Mouse (Mus musculus) intestine, embryonic 16.5 days (tissue): ENCODE results near the gene Rab36. TPM values are rescaled to one million over a fixed set of nuclear protein-coding genes. Genes with fewer than 3 reads are reported as not detected.
"Not testable (repeated sequence)": the region's sequence is repeated elsewhere in the genome, so short reads cannot be mapped to it uniquely, and the experiment has no call there.

Source experiments
- ATAC-seq: fragments of 200-750 bp; cut with Nextera tagmentation; 2 replicates; pipeline ENCODE4 v1.8.0; 2017; ENCODE audit warnings: moderate TSS enrichment, moderate library complexity
- H3K27ac ChIP-seq: fragments of 300-500 bp; sonication (generic); 2 replicates; pipeline ENCODE4 v1.5.1; 2014; ENCODE audit warnings: mild to moderate bottlenecking, low read length
- H3K27me3 ChIP-seq: fragments of 300-500 bp; sonication (generic); replicated peaks from 2 replicates; pipeline ENCODE4 v1.6.1; 2014; ENCODE audit warnings: low read length, control low read depth, mixed read lengths; ENCODE audit not compliant: control insufficient read depth, insufficient read depth
- H3K36me3 ChIP-seq: fragments of 300-500 bp; sonication (generic); 2 replicates; pipeline ENCODE4 v1.6.1; 2014; ENCODE audit warnings: low read length, control low read depth; ENCODE audit not compliant: control insufficient read depth, insufficient read depth
- H3K4me1 ChIP-seq: fragments of 300-500 bp; sonication (generic); 2 replicates; pipeline ENCODE4 v1.6.1; 2014; ENCODE audit warnings: low read length, control low read depth, mixed read lengths; ENCODE audit not compliant: control insufficient read depth, insufficient read depth
- H3K4me2 ChIP-seq: fragments of 300-500 bp; sonication (generic); 2 replicates; pipeline ENCODE4 v1.6.1; 2014; ENCODE audit warnings: low read depth, low read length, control low read depth
- H3K4me3 ChIP-seq: fragments of 300-500 bp; sonication (generic); 2 replicates; pipeline ENCODE4 v1.5.1; 2014; ENCODE audit warnings: mild to moderate bottlenecking, low read length
- H3K9ac ChIP-seq: fragments of 300-500 bp; sonication (generic); 2 replicates; pipeline ENCODE4 v1.6.1; 2014; ENCODE audit warnings: low read depth, low read length
- H3K9me3 ChIP-seq: fragments of 300-500 bp; sonication (generic); 2 replicates; pipeline ENCODE4 v1.6.1; 2016; ENCODE audit warnings: low read length, control low read depth; ENCODE audit not compliant: control insufficient read depth
- WGBS: fragments of 180-500 bp; shearing (Covaris S2); extraction: QIAGEN DNeasy Blood & Tissue Kit; methylation state at CpG from one replicate; pipeline ENCODE4 v1.1.7; 2014; 5-methylcytosine and 5-hydroxymethylcytosine counted together
- polyA plus RNA-seq: library from polyadenylated mRNA; unstranded; fragments of >200 nt; fragmentation: Nextera tagmentation; extraction: Ambion mirVana; gene quantifications from 2 replicates; pipeline ENCODE4 v1.2.1, GENCODE M21; 2015

Gene Rab36
- polyA plus RNA-seq, 1 experiment from 2014 or later, result 5.5 TPM

- H3K4me2 ChIP-seq, result no peak within 1 kb of the TSS
- H3K27ac ChIP-seq, result no peak within 1 kb of the TSS
- no peak within 1 kb of the TSS for H3K9ac ChIP-seq
- 27% methylated on average over 10 of the region's 10 CpGs for WGBS
- H3K36me3 ChIP-seq, result no peaks in the 10 kb centered on the region
- H3K9me3 ChIP-seq, result no peaks in the 10 kb centered on the region
- H3K27me3 ChIP-seq, result no peaks in the 10 kb centered on the region
- H3K4me3 ChIP-seq, result no peak within 1 kb of the TSS
- H3K4me1 ChIP-seq, result peaks cover 4% of the 10 kb centered on the region
- ATAC-seq, result no peak
Measured at GRCm38 (mm10) chr10:75032395-75032794, 4.5 kb upstream of the Rab36 start, which contains the start of gene Rsph14. Rsph14 (minus strand) TSS chr10:75032586.

DNA sequence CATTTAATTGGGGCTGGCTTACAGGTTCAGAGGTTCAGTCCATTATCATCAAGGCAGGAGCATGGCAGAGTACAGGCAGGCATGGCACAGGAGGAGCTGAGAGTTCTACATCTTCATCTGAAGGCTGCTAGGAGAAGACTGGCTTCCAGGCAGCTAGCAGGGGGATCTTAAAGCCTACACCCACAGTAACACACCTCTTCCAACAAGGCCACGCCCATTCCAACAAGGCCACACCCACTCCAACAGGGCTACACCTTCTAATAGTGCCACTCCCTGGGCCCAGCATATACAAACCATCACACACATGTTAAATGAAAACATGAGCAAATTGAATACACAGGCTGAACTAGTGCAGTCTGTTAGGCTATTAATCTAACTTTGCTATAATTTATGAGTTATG lies 5.2 kb downstream of the Rab36 start:
- not testable (repeated sequence) for H3K4me3 ChIP-seq, H3K9ac ChIP-seq, H3K27ac ChIP-seq, H3K27me3 ChIP-seq, ATAC-seq, H3K36me3 ChIP-seq, H3K9me3 ChIP-seq, H3K4me1 ChIP-seq, H3K4me2 ChIP-seq
- 8% methylated on average over 1 of the region's 1 CpGs for WGBS

DNA sequence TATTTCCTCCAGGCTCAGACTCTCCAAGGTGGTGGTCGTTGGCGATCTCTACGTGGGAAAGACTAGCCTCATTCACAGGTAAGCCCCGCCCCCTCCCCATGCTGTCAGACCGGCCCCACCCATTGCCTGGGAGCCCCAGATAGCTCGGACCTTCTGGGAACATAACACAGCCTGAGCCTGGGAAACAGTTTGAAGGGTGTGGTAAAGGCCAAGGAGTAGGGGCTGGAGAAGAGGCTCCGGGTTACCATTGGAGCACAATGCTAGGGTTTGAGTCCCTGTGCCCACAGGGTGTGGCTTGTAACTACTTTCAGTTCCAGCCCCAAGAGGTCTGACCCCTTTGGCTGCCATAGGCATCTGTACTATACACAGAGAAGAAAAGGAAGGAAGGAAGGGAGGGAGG lies 7.6 kb downstream of the Rab36 start:
- no peaks in the 10 kb centered on the region for H3K4me1 ChIP-seq

GRCm38 (mm10) chr10:75045831-75046230 lies 9.0 kb downstream of the Rab36 start:
- no peaks in the 10 kb centered on the region for H3K36me3 ChIP-seq
- 91% methylated on average over 15 of the region's 15 CpGs for WGBS
- H3K4me1 ChIP-seq, result no peaks in the 10 kb centered on the region
- no peak overlapping the region for H3K27ac ChIP-seq
- no peaks in the 10 kb centered on the region for H3K9me3 ChIP-seq
- H3K9ac ChIP-seq, result no peak overlapping the region
- no peak overlapping the region for H3K4me2 ChIP-seq
- no peaks in the 10 kb centered on the region for H3K27me3 ChIP-seq
- no peak overlapping the region for H3K4me3 ChIP-seq
- peak; percentile 34; the same call in 1 of the 2 replicates for ATAC-seq

More for the DNA sequence above, 7.6 kb downstream of the Rab36 start:
- Histone ChIP-seq H3K27ac (no peak overlapping the region), H3K4me3 (no peak overlapping the region), H3K4me2 (no peak overlapping the region), H3K9me3 (no peaks in the 10 kb centered on the region), H3K27me3 (no peaks in the 10 kb centered on the region), H3K9ac (no peak overlapping the region), H3K36me3 (no peaks in the 10 kb centered on the region)
- 28% methylated on average over 7 of the region's 7 CpGs for WGBS
- peak; percentile 36 for ATAC-seq

DNA sequence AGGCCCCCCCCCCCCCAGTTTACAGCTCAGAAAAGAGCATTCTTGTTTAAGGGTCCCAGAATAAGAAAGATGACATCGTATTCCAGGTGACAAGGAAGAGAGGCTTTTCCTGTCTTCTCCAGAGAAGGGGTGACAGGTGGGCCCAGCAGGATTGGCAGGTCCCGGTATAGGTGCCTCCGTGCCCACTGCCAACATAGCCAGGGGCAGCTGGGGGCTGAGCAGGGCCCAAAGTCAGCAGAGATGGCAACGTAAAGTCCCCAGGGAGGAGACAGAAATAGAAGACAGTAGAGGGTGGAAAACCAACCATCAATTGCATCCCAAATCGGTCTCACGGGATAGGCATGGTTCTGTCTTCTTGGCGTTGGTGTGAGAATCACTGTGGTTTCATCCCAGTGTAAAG lies 11.9 kb downstream of the Rab36 start:
- 94% methylated on average over 7 of the region's 7 CpGs for WGBS
- no peak overlapping the region for H3K4me2 ChIP-seq
- no peaks in the 10 kb centered on the region for H3K9me3 ChIP-seq
- H3K4me1 ChIP-seq, result 0 out of 2 replicates have a peak, but pooled peaks cover 3% of the 10 kb centered on the region
- H3K27me3 ChIP-seq, result no peaks in the 10 kb centered on the region
- no peaks in the 10 kb centered on the region for H3K36me3 ChIP-seq
- H3K9ac ChIP-seq, result no peak overlapping the region
- ATAC-seq, result no peak
- H3K4me3 ChIP-seq, result no peak overlapping the region
- H3K27ac ChIP-seq, result no peak overlapping the region

- peaks cover 9% of the 10 kb centered on the region; the same call in 1 of the 2 replicates for H3K4me1 ChIP-seq
- no peak overlapping the region for H3K4me2 ChIP-seq
- H3K9ac ChIP-seq, result no peak overlapping the region
- no peak overlapping the region for H3K4me3 ChIP-seq
- no peaks in the 10 kb centered on the region for H3K36me3 ChIP-seq
- no peaks in the 10 kb centered on the region for H3K27me3 ChIP-seq
- WGBS, result 91% methylated on average over 21 of the region's 21 CpGs
- H3K27ac ChIP-seq, result no peak overlapping the region
- no peak for ATAC-seq
- no peaks in the 10 kb centered on the region for H3K9me3 ChIP-seq
Measured at GRCm38 (mm10) chr10:75051364-75052074, 14.7 kb downstream of the Rab36 start.

DNA sequence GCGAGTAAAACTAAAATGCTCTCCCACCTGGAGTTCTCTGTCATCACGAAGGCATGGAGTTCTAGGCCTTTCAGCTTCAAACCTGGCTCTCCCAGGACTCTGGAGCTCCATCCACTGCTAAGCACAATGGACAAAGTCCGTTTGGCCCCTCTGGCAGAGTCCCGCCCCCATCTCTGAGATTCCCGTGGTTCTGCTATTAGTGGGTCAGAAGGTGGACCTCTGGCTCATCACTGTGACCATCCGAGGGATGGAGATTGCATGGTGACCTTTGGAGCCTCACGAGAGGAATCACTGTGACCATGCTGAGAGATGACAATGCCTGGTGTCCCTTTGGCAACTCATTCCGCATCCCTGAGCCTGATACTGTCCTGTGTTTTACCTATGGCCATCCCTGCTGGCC lies 16.0 kb downstream of the Rab36 start:
- Histone ChIP-seq H3K27me3 (no peaks in the 10 kb centered on the region), H3K4me3 (no peak overlapping the region), H3K36me3 (no peaks in the 10 kb centered on the region), H3K27ac (no peak overlapping the region), H3K4me1 (peaks cover 9% of the 10 kb centered on the region; the same call in 1 of the 2 replicates), H3K9ac (no peak overlapping the region), H3K4me2 (no peak overlapping the region), H3K9me3 (no peaks in the 10 kb centered on the region)
- ATAC-seq, result no peak
- 73% methylated on average over 8 of the region's 8 CpGs for WGBS

- Histone ChIP-seq H3K9ac (no peak overlapping the region), H3K36me3 (no peaks in the 10 kb centered on the region), H3K4me2 (no peak overlapping the region), H3K27me3 (no peaks in the 10 kb centered on the region), H3K27ac (no peak overlapping the region), H3K9me3 (no peaks in the 10 kb centered on the region), H3K4me3 (no peak overlapping the region), H3K4me1 (peaks cover 9% of the 10 kb centered on the region; the same call in 1 of the 2 replicates)
- ATAC-seq, result no peak
- WGBS, result 65% methylated on average over 4 of the region's 4 CpGs
Measured at GRCm38 (mm10) chr10:75053655-75054054, 16.8 kb downstream of the Rab36 start.

DNA sequence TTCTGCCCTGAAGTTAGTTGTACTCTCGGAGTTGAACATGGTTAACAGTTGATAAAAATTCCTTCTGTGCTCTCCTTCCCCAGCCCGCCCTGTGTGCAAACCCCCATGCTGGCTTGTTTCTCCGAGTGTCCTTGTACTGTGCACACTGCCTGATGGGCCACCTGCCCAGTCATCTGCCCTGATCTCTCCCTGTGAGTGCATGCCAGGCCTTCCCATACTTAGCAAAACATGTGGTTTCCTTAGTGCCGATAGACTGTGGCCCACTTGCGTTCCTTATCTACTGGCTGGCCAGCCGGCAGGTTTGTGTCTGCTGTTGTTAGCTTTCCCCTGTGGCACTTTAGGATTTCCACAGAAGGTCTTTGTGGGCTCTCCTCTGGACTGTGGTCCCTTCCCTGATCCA lies 17.3 kb downstream of the Rab36 start:
- 44% methylated on average over 6 of the region's 6 CpGs for WGBS
- Histone ChIP-seq H3K36me3 (no peaks in the 10 kb centered on the region), H3K9ac (no peak overlapping the region; the same call in 1 of the 2 replicates), H3K9me3 (no peaks in the 10 kb centered on the region), H3K27ac (no peak overlapping the region), H3K4me1 (peaks cover 9% of the 10 kb centered on the region; the same call in 1 of the 2 replicates), H3K4me2 (no peak overlapping the region), H3K4me3 (no peak overlapping the region), H3K27me3 (no peaks in the 10 kb centered on the region)
- no peak for ATAC-seq

GRCm38 (mm10) chr10:75055672-75056071 lies 18.8 kb downstream of the Rab36 start:
- no peak overlapping the region for H3K4me3 ChIP-seq
- no peak overlapping the region for H3K9ac ChIP-seq
- H3K27me3 ChIP-seq, result no peaks in the 10 kb centered on the region
- H3K36me3 ChIP-seq, result no peaks in the 10 kb centered on the region
- H3K9me3 ChIP-seq, result no peaks in the 10 kb centered on the region
- ATAC-seq, result no peak
- no peak overlapping the region for H3K4me2 ChIP-seq
- 67% methylated on average over 5 of the region's 5 CpGs for WGBS
- H3K27ac ChIP-seq, result no peak overlapping the region
- H3K4me1 ChIP-seq, result peaks cover 13% of the 10 kb centered on the region
